Mouse (Mus musculus) adrenal gland, postnatal 14 days (tissue): ENCODE results near the gene Dtl. TPM values are rescaled to one million over a fixed set of nuclear protein-coding genes. Genes with fewer than 3 reads are reported as not detected.
A peak's percentile ranks its signal among the peaks of the same experiment; 100 is the strongest.

ENCODE experiments used
- DNase-seq: peaks from one replicate; pipeline ENCODE4 v3.0.0; 2021; ENCODE audit warnings: mixed read lengths
- long read RNA-seq, 2 experiments: library from polyadenylated mRNA; stranded (forward); transcript quantifications; one replicate each; pipeline ENCODE4 v2.0.0; 2021
- total RNA-seq: library from RNA; stranded (reverse); gene quantifications from 2 replicates; pipeline ENCODE4 v1.2.3, GENCODE M21; 2021

Gene Dtl
- 6.7 and 7.6 TPM in 2 replicates for total RNA-seq
- long read RNA-seq, experiment 1, full-length matches to known transcripts, result 7 of 10 reads
- long read RNA-seq, experiment 1, partial matches to known transcripts, result 0 of 10 reads
- long read RNA-seq, experiment 1, other reads (novel, unspliced or antisense), result 3 of 10 reads
- long read RNA-seq, experiment 2, full-length matches to known transcripts, result 5 of 7 reads
- long read RNA-seq, experiment 2, partial matches to known transcripts, result 1 of 7 reads
- long read RNA-seq, experiment 2, other reads (novel, unspliced or antisense), result 1 of 7 reads

GRCm38 (mm10) chr1:191575458-191576247 lies at the start of gene Dtl, which contains the start of gene Ints7:
Dtl (minus strand) TSS chr1:191575544.
Ints7 (plus strand) TSS chr1:191575636.
- DNase-seq, result peak; percentile 100

GRCm38 (mm10) chr1:191625026-191625425 lies 49.7 kb upstream of the Dtl start:
- no peak for DNase-seq

- no peak for DNase-seq
Measured at GRCm38 (mm10) chr1:191624492-191624891, 49.1 kb upstream of the Dtl start.

- DNase-seq, result peak; percentile 33
Measured at GRCm38 (mm10) chr1:191622801-191623200, 47.5 kb upstream of the Dtl start.

GRCm38 (mm10) chr1:191621096-191621495 lies 45.8 kb upstream of the Dtl start:
- DNase-seq, result peak; percentile 52

GRCm38 (mm10) chr1:191618067-191618766 lies 42.9 kb upstream of the Dtl start:
- no peak for DNase-seq

- DNase-seq, result no peak
Measured at GRCm38 (mm10) chr1:191617589-191617988, 42.2 kb upstream of the Dtl start.

- DNase-seq, result no peak
Measured at GRCm38 (mm10) chr1:191616245-191616644, 40.9 kb upstream of the Dtl start.

GRCm38 (mm10) chr1:191612877-191613276 lies 37.5 kb upstream of the Dtl start:
- no peak for DNase-seq

GRCm38 (mm10) chr1:191611686-191612085 lies 36.3 kb upstream of the Dtl start:
- DNase-seq, result no peak

- DNase-seq, result no peak
Measured at GRCm38 (mm10) chr1:191610357-191610756, 35.0 kb upstream of the Dtl start.

GRCm38 (mm10) chr1:191609578-191609977 lies 34.2 kb upstream of the Dtl start:
- no peak for DNase-seq

- no peak for DNase-seq
Measured at GRCm38 (mm10) chr1:191609051-191609450, 33.7 kb upstream of the Dtl start.

- no peak for DNase-seq
Measured at GRCm38 (mm10) chr1:191604690-191605089, 29.3 kb upstream of the Dtl start.

- no peak for DNase-seq
Measured at GRCm38 (mm10) chr1:191599210-191599609, 23.9 kb upstream of the Dtl start.

GRCm38 (mm10) chr1:191596076-191596475 lies 20.7 kb upstream of the Dtl start:
- no peak for DNase-seq

- no peak for DNase-seq
Measured at GRCm38 (mm10) chr1:191592016-191592720, 16.8 kb upstream of the Dtl start.

- DNase-seq, result no peak
Measured at GRCm38 (mm10) chr1:191588749-191589148, 13.4 kb upstream of the Dtl start.

GRCm38 (mm10) chr1:191587062-191587461 lies 11.7 kb upstream of the Dtl start:
- no peak for DNase-seq

- DNase-seq, result no peak
Measured at GRCm38 (mm10) chr1:191585704-191586103, 10.4 kb upstream of the Dtl start.

GRCm38 (mm10) chr1:191584483-191584882 lies 9.1 kb upstream of the Dtl start:
- no peak for DNase-seq

GRCm38 (mm10) chr1:191583836-191584235 lies 8.5 kb upstream of the Dtl start:
- no peak for DNase-seq
